Mouse (Mus musculus): ENCODE data around the gene Mapkbp1. TPM values are rescaled to one million over a fixed set of nuclear protein-coding genes. Genes with fewer than 3 reads are reported as not detected.

The Mapkbp1 gene
- polyA plus RNA-seq, 1 experiment from 2014 or later, result 3.2 TPM

- Histone ChIP-seq H3K36me3 (ENCODE audit: insufficient read depth, low read length) (peaks cover under 1% of the 10 kb centered on the region; the same call in 1 of the 2 replicates), H3K4me1 (ENCODE audit: insufficient read depth, low read length) (peaks cover 11% of the 10 kb centered on the region), H3K4me3 (ENCODE audit: low read length) (no peak overlapping the region), H3K9me3 (ENCODE audit: low read length) (no peaks in the 10 kb centered on the region), H3K27me3 (ENCODE audit: insufficient read depth, low read length) (no peaks in the 10 kb centered on the region), H3K9ac (replicated peaks; ENCODE audit: low read length) (no peak overlapping the region), H3K27ac (ENCODE audit: low read length) (no peak overlapping the region), H3K4me2 (replicated peaks; ENCODE audit: low read depth, low read length) (no peak overlapping the region)
- no peak for ATAC-seq (ENCODE audit: low FRiP score, low TSS enrichment)
- WGBS, result 82% methylated on average over 2 of the region's 2 CpGs
Measured at GRCm38 (mm10) chr2:120003970-120004369, 31.5 kb downstream of the Mapkbp1 start.

GRCm38 (mm10) chr2:120006696-120007095, 34.2 kb downstream of the Mapkbp1 start:
- 91% methylated on average over 7 of the region's 7 CpGs for WGBS
- Histone ChIP-seq H3K9me3 (ENCODE audit: low read length) (no peaks in the 10 kb centered on the region), H3K27me3 (ENCODE audit: insufficient read depth, low read length) (no peaks in the 10 kb centered on the region), H3K36me3 (ENCODE audit: insufficient read depth, low read length) (no peaks in the 10 kb centered on the region), H3K27ac (ENCODE audit: low read length) (no peak overlapping the region), H3K4me3 (ENCODE audit: low read length) (no peak overlapping the region), H3K4me2 (replicated peaks; ENCODE audit: low read depth, low read length) (no peak overlapping the region), H3K9ac (replicated peaks; ENCODE audit: low read length) (no peak overlapping the region), H3K4me1 (ENCODE audit: insufficient read depth, low read length) (peaks cover under 1% of the 10 kb centered on the region; the same call in 1 of the 2 replicates)
- ATAC-seq (ENCODE audit: low FRiP score, low TSS enrichment), result no peak

DNA sequence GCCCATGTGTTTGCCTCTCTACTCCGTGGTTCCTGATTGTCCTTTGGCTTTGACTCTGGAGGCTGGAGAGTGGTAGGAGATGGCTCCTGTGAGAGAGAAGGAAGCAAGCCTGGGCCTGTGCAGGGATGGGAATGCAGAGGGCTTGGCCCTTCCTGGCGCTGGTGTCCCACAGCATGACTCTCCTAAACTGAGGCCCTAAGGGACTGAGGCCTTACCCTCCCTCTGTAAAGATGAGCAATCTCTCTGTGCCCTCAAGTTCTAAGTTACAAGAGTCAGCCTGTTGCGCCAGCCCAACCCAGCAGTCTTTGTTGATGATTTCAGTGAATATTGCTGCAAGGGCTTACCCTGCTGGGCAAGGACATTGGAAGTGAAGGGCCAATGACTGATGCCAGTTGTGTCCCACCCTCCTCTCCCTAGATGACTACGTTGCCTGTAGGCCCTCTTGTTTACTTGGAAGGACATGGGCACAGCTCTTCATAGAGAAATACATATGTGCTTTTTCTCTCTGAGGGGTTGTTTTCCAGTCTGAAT, 35.2 kb downstream of the Mapkbp1 start:
- no peaks in the 10 kb centered on the region for H3K9me3 ChIP-seq (ENCODE audit: low read length)
- H3K4me2 ChIP-seq (replicated peaks; ENCODE audit: low read depth, low read length), result no peak overlapping the region
- ATAC-seq (ENCODE audit: low FRiP score, low TSS enrichment), result no peak
- no peaks in the 10 kb centered on the region; the same call in 1 of the 2 replicates for H3K36me3 ChIP-seq (ENCODE audit: insufficient read depth, low read length)
- no peak overlapping the region for H3K4me3 ChIP-seq (ENCODE audit: low read length)
- no peak overlapping the region for H3K9ac ChIP-seq (replicated peaks; ENCODE audit: low read length)
- H3K27ac ChIP-seq (ENCODE audit: low read length), result no peak overlapping the region
- no peaks in the 10 kb centered on the region for H3K4me1 ChIP-seq (ENCODE audit: insufficient read depth, low read length)
- no peaks in the 10 kb centered on the region for H3K27me3 ChIP-seq (ENCODE audit: insufficient read depth, low read length)
- WGBS, result 79% methylated on average over 4 of the region's 4 CpGs

GRCm38 (mm10) chr2:120008672-120009071, 36.2 kb downstream of the Mapkbp1 start:
- no peak overlapping the region for H3K4me3 ChIP-seq (ENCODE audit: low read length)
- ATAC-seq (ENCODE audit: low FRiP score, low TSS enrichment), result no peak
- no peak overlapping the region for H3K9ac ChIP-seq (replicated peaks; ENCODE audit: low read length)
- no peaks in the 10 kb centered on the region for H3K27me3 ChIP-seq (ENCODE audit: insufficient read depth, low read length)
- 20% methylated on average over 4 of the region's 4 CpGs for WGBS
- no peak overlapping the region for H3K27ac ChIP-seq (ENCODE audit: low read length)
- H3K4me2 ChIP-seq (replicated peaks; ENCODE audit: low read depth, low read length), result no peak overlapping the region
- H3K36me3 ChIP-seq (ENCODE audit: insufficient read depth, low read length), result peaks cover 8% of the 10 kb centered on the region; the same call in 1 of the 2 replicates
- H3K9me3 ChIP-seq (ENCODE audit: low read length), result no peaks in the 10 kb centered on the region
- no peaks in the 10 kb centered on the region for H3K4me1 ChIP-seq (ENCODE audit: insufficient read depth, low read length)

DNA sequence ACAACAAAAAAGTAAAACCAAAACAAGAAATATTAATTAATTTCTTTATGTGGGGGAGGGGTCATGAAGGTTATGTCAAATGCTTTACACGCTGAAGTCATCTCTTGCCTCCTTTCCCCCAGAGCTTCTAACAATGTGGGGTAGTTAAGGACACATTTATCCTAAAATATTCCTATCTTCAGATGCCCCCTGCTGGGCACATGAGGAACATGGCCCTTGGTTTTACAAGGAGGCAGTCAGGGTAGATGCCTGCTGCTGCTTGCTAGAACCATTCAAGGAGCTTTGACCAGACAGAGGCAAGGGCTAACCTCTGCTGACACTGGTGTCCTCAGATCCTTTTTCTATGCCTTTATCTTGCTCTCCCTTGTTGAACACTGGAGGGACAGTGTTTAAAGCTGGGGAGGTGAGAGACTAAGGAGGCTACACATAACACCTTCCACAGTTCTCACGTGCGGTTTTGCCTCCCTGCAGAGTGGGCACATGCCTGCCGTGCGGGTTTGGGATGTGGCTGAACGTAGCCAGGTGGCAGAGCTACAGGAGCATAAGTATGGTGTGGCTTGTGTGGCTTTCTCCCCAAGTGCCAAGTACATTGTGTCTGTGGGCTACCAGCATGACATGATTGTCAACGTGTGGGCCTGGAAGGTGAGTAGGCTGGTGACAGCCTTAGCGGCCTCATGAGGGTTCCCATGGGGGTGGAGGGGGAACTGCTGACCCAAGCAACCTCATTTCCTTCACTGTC, 39.1 kb downstream of the Mapkbp1 start:
- ATAC-seq (ENCODE audit: low FRiP score, low TSS enrichment), result peak; percentile 60
- 81% methylated on average over 8 of the region's 8 CpGs for WGBS
- Histone ChIP-seq H3K9ac (replicated peaks; ENCODE audit: low read length) (no peak overlapping the region), H3K36me3 (ENCODE audit: insufficient read depth, low read length) (peaks cover 24% of the 10 kb centered on the region), H3K27ac (ENCODE audit: low read length) (no peak overlapping the region), H3K27me3 (ENCODE audit: insufficient read depth, low read length) (no peaks in the 10 kb centered on the region), H3K4me2 (replicated peaks; ENCODE audit: low read depth, low read length) (no peak overlapping the region), H3K4me3 (ENCODE audit: low read length) (no peak overlapping the region), H3K9me3 (ENCODE audit: low read length) (no peaks in the 10 kb centered on the region), H3K4me1 (ENCODE audit: insufficient read depth, low read length) (no peaks in the 10 kb centered on the region)

DNA sequence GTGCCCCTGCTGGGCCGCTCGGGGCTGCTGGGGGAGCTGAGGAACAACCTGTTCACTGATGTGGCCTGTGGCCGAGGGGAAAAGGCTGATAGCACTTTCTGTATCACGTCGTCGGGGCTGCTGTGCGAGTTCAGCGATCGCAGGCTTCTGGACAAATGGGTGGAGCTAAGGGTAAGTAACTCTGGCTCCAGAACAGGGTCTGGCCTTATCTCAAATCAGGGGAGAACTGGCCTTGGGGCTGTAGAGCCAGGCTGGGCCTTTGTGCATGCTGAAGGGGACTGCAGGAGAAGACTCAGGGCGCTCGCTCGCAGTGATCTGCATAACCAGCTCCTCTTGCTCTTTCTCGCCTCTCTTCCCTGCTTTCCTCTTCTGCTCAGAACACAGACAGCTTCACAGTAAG, 40.4 kb downstream of the Mapkbp1 start:
- H3K4me2 ChIP-seq (replicated peaks; ENCODE audit: low read depth, low read length), result no peak overlapping the region
- no peak overlapping the region for H3K27ac ChIP-seq (ENCODE audit: low read length)
- H3K9me3 ChIP-seq (ENCODE audit: low read length), result no peaks in the 10 kb centered on the region
- H3K4me3 ChIP-seq (ENCODE audit: low read length), result no peak overlapping the region
- no peak for ATAC-seq (ENCODE audit: low FRiP score, low TSS enrichment)
- peaks cover 34% of the 10 kb centered on the region for H3K36me3 ChIP-seq (ENCODE audit: insufficient read depth, low read length)
- 73% methylated on average over 13 of the region's 13 CpGs for WGBS
- H3K27me3 ChIP-seq (ENCODE audit: insufficient read depth, low read length), result no peaks in the 10 kb centered on the region
- no peaks in the 10 kb centered on the region for H3K4me1 ChIP-seq (ENCODE audit: insufficient read depth, low read length)
- no peak overlapping the region for H3K9ac ChIP-seq (replicated peaks; ENCODE audit: low read length)

DNA sequence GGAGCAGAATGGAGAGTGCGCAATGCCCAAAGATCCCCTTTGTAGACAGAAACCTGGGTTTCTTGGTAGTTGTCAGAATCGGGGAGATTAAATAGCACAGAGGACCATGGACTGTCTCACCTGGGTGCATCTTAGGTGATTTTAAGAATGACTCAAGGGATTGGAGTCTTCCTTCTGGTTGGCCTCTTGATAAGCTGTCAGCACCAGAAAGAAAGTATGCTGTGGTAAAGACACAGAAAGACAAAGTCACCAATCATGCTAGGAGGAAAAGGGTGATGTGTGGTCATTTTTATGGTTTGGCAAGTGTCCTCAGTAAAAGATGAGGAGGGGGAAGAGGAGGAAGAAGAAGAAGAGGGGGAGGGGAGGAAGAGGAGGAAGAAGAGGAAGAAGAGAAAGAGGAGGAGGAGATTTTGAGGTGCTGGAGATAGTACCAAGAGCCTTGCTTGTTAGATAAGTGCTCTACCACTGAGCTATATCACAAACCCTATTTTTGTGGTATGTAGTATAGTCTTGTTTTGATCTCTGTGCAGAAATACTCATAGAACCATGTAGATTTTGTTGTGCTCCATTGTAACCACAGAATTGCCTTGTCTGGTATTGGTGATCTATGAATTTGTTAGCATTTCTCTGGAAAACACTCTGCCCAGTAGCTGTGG, 41.5 kb downstream of the Mapkbp1 start:
- Histone ChIP-seq H3K9me3 (ENCODE audit: low read length) (no peaks in the 10 kb centered on the region), H3K4me1 (ENCODE audit: insufficient read depth, low read length) (no peaks in the 10 kb centered on the region), H3K4me2 (replicated peaks; ENCODE audit: low read depth, low read length) (no peak overlapping the region), H3K27me3 (ENCODE audit: insufficient read depth, low read length) (no peaks in the 10 kb centered on the region), H3K36me3 (ENCODE audit: insufficient read depth, low read length) (peaks cover 34% of the 10 kb centered on the region), H3K9ac (replicated peaks; ENCODE audit: low read length) (no peak overlapping the region), H3K27ac (ENCODE audit: low read length) (no peak overlapping the region), H3K4me3 (ENCODE audit: low read length) (no peak overlapping the region)
- no peak for ATAC-seq (ENCODE audit: low FRiP score, low TSS enrichment)
- 95% methylated on average over 2 of the region's 2 CpGs for WGBS

DNA sequence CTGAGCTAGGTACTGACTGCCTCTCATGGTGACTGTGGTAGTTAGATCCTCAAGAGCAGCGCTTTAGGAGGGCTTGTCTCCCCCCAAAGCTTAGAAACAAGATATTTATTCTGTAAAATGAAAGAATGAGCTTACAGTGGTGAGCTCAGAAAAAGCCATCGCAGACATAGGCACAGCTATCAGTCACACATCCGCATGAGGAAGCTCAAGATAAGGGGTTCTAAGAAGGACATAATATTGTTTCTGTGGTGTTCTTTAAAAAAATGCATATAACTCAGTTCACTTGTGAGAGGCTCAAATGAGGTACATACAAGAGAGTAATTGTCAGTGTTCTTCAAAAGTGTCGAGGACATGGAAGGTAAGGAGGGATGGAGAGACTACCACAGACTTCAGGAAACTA, 43.4 kb downstream of the Mapkbp1 start:
- WGBS, result 93% methylated on average over 4 of the region's 4 CpGs

DNA sequence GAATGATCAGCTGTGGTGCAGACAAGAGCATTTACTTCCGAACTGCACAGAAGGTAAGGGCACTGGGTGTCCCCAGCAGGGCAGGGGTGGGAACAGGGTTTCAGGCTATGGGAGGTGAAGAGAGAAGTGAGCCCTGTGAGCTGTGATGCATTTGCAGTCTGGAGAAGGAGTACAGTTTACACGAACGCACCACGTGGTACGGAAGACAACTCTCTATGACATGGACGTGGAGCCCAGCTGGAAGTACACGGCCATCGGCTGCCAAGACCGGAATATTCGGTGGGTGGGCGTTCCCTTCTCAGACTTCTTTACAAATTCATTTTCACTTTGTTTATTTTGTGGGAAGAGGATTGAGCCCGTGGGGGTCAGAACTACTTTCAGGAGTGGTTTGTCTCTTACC, 45.1 kb downstream of the Mapkbp1 start:
- no peak overlapping the region for H3K4me3 ChIP-seq (ENCODE audit: low read length)
- H3K9ac ChIP-seq (replicated peaks; ENCODE audit: low read length), result no peak overlapping the region
- 81% methylated on average over 12 of the region's 12 CpGs for WGBS
- no peaks in the 10 kb centered on the region for H3K27me3 ChIP-seq (ENCODE audit: insufficient read depth, low read length)
- H3K4me1 ChIP-seq (ENCODE audit: insufficient read depth, low read length), result no peaks in the 10 kb centered on the region
- ATAC-seq (ENCODE audit: low FRiP score, low TSS enrichment), result no peak
- H3K27ac ChIP-seq (ENCODE audit: low read length), result no peak overlapping the region
- no peak overlapping the region for H3K4me2 ChIP-seq (replicated peaks; ENCODE audit: low read depth, low read length)
- H3K36me3 ChIP-seq (ENCODE audit: insufficient read depth, low read length), result peaks cover 62% of the 10 kb centered on the region
- no peaks in the 10 kb centered on the region for H3K9me3 ChIP-seq (ENCODE audit: low read length)

More for the DNA sequence above, 43.4 kb downstream of the Mapkbp1 start:
- ATAC-seq (ENCODE audit: low FRiP score, low TSS enrichment), result no peak
- no peaks in the 10 kb centered on the region for H3K27me3 ChIP-seq (ENCODE audit: insufficient read depth, low read length)
- H3K4me3 ChIP-seq (ENCODE audit: low read length), result no peak overlapping the region
- H3K4me1 ChIP-seq (ENCODE audit: insufficient read depth, low read length), result no peaks in the 10 kb centered on the region
- H3K9me3 ChIP-seq (ENCODE audit: low read length), result no peaks in the 10 kb centered on the region
- no peak overlapping the region for H3K27ac ChIP-seq (ENCODE audit: low read length)
- no peak overlapping the region for H3K9ac ChIP-seq (replicated peaks; ENCODE audit: low read length)
- no peak overlapping the region for H3K4me2 ChIP-seq (replicated peaks; ENCODE audit: low read depth, low read length)
- peaks cover 46% of the 10 kb centered on the region for H3K36me3 ChIP-seq (ENCODE audit: insufficient read depth, low read length)

GRCm38 (mm10) chr2:120024337-120024736, 51.8 kb downstream of the Mapkbp1 start:
- 80% methylated on average over 5 of the region's 5 CpGs for WGBS
- peaks cover 9% of the 10 kb centered on the region for H3K4me1 ChIP-seq (ENCODE audit: insufficient read depth, low read length)
- H3K4me3 ChIP-seq (ENCODE audit: low read length), result no peak overlapping the region
- no peak for ATAC-seq (ENCODE audit: low FRiP score, low TSS enrichment)
- peaks cover 42% of the 10 kb centered on the region for H3K36me3 ChIP-seq (ENCODE audit: insufficient read depth, low read length)
- no peaks in the 10 kb centered on the region for H3K9me3 ChIP-seq (ENCODE audit: low read length)
- no peaks in the 10 kb centered on the region for H3K27me3 ChIP-seq (ENCODE audit: insufficient read depth, low read length)
- H3K9ac ChIP-seq (replicated peaks; ENCODE audit: low read length), result no peak overlapping the region
- H3K4me2 ChIP-seq (replicated peaks; ENCODE audit: low read depth, low read length), result no peak overlapping the region
- H3K27ac ChIP-seq (ENCODE audit: low read length), result no peak overlapping the region
